Mouse (Mus musculus) lung, embryonic 15.5 days (tissue): ENCODE data around the gene Zfp128. TPM values are rescaled to one million over a fixed set of nuclear protein-coding genes. Genes with fewer than 3 reads are reported as not detected.
A peak's percentile ranks its signal among the peaks of the same experiment; 100 is the strongest.
"Not testable (repeated sequence)": the region's sequence is repeated elsewhere in the genome, so short reads cannot be mapped to it uniquely, and the experiment has no call there.

ENCODE experiments used
- ATAC-seq: fragments of 200-750 bp; cut with Nextera tagmentation; 2 replicates; pipeline ENCODE4 v1.8.0; 2017; ENCODE audit warnings: moderate number of reproducible peaks, borderline replicate concordance; ENCODE audit not compliant: low FRiP score, low TSS enrichment; ENCODE audit errors: extremely low read depth
- H3K27ac ChIP-seq: fragments of 300-500 bp; sonication (generic); 2 replicates; pipeline ENCODE4 v1.5.1; 2015; ENCODE audit warnings: moderate library complexity, mild to moderate bottlenecking, inconsistent platforms
- H3K27me3 ChIP-seq: fragments of 300-500 bp; sonication (generic); 2 replicates; pipeline ENCODE4 v1.6.1; 2015; ENCODE audit warnings: inconsistent platforms
- H3K36me3 ChIP-seq: fragments of 300-500 bp; sonication (generic); 2 replicates; pipeline ENCODE4 v1.6.1; 2015; ENCODE audit warnings: inconsistent platforms
- H3K4me1 ChIP-seq: fragments of 300-500 bp; sonication (generic); 2 replicates; pipeline ENCODE4 v1.6.1; 2015; ENCODE audit warnings: inconsistent platforms
- H3K4me2 ChIP-seq: fragments of 300-500 bp; sonication (generic); 2 replicates; pipeline ENCODE4 v1.6.1; 2015; ENCODE audit warnings: inconsistent platforms, mild to moderate bottlenecking, moderate library complexity
- H3K4me3 ChIP-seq: fragments of 300-500 bp; sonication (generic); 2 replicates; pipeline ENCODE4 v1.5.1; 2015; ENCODE audit warnings: mild to moderate bottlenecking, inconsistent platforms
- H3K9ac ChIP-seq: fragments of 300-500 bp; sonication (generic); 2 replicates; pipeline ENCODE4 v1.6.1; 2015; ENCODE audit warnings: inconsistent platforms
- H3K9me3 ChIP-seq: fragments of 300-500 bp; sonication (generic); 2 replicates; pipeline ENCODE4 v1.6.1; 2016; ENCODE audit warnings: inconsistent platforms
- WGBS: fragments of 180-500 bp; shearing (Covaris S2); methylation state at CpG from one replicate; pipeline ENCODE4 v1.1.7; 2015; 5-methylcytosine and 5-hydroxymethylcytosine counted together
- polyA plus RNA-seq: library from polyadenylated mRNA; unstranded; fragments of >200 nt; fragmentation: Nextera tagmentation; extraction: Ambion mirVana; gene quantifications from 2 replicates; pipeline ENCODE4 v1.2.1, GENCODE M21; 2015

The Zfp128 gene
- polyA plus RNA-seq, 1 experiment from 2014 or later: 5.2 TPM

DNA sequence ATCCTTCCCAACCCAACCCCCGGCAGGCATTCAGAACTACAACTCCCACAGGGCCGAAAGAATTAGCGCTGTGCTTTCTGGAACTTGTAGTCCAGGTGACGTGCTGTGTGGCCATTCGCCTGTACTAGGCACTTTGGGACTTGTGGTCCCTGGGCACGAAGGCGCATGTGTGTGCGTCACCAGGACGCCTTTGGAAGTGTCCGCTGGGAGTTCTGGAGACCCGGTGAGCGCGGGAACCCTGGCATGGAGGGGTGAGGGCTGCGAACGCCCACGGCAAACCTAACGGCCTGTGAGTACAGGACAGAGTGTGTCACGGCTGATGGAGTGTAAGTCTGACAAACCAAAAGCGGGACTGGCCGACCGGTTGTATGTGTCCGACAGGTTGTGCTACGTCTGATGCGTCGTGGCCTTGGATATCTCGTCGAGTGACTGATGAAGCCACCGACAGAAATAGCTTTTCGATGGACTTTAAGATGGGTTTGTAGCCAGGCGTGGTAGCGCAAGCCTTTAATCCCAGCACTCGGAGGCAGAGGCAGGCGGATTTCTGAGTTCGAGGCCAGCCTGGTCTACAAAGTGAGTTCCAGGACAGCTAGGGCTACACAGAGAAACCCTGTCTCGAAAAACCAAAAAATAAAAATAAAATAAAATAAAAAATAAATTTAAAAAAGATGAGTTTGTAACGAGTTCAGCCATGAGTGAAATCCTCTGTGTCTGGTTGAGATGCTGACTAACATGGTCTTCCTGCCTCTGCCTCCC is 16.9 kb downstream of the Zfp128 start, which contains the start of gene Zscan22:
TSS of gene Zscan22 (plus strand) at position 161 of the 756 bp plus-strand sequence.
- H3K4me1 ChIP-seq: peaks cover 9% of the 10 kb centered on the region
- no peaks in the 10 kb centered on the region for H3K36me3 ChIP-seq
- ATAC-seq: peak; percentile 99
- H3K27ac ChIP-seq: no peak within 1 kb of the TSS; the same call in 1 of the 2 replicates
- no peaks in the 10 kb centered on the region for H3K9me3 ChIP-seq
- peak within 1 kb of the TSS; percentile 72 for H3K4me3 ChIP-seq
- WGBS: 4% methylated on average over 36 of the region's 36 CpGs
- peak within 1 kb of the TSS; percentile 66 for H3K9ac ChIP-seq
- peak within 1 kb of the TSS; percentile 57 for H3K4me2 ChIP-seq
- no peaks in the 10 kb centered on the region for H3K27me3 ChIP-seq

DNA sequence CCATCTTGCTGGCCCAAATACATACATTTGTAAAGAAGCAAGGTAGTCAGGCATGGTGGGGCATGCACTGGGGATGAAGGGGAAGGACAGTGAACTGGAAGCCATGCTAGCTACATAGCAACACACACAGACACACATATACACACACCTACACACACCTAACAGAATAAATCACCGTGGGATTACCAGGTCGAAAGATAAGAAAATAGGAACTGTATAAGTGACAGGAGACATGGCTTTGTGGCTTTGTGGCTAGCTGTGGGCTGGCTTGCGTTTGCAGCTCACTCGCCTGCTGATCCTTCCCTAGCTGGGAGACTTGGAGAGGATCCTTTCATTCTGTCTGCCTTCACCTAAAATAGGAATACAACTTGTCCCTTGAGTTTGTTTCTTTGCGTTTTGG is 20.5 kb downstream of the Zfp128 start:
- no peak overlapping the region for H3K4me2 ChIP-seq
- no peak overlapping the region for H3K4me3 ChIP-seq
- H3K9ac ChIP-seq: no peak overlapping the region
- no peaks in the 10 kb centered on the region for H3K27me3 ChIP-seq
- ATAC-seq: no peak
- no peaks in the 10 kb centered on the region for H3K9me3 ChIP-seq
- peaks cover 9% of the 10 kb centered on the region for H3K4me1 ChIP-seq
- 93% methylated on average over 5 of the region's 5 CpGs for WGBS
- H3K36me3 ChIP-seq: peaks cover 26% of the 10 kb centered on the region
- H3K27ac ChIP-seq: no peak overlapping the region

DNA sequence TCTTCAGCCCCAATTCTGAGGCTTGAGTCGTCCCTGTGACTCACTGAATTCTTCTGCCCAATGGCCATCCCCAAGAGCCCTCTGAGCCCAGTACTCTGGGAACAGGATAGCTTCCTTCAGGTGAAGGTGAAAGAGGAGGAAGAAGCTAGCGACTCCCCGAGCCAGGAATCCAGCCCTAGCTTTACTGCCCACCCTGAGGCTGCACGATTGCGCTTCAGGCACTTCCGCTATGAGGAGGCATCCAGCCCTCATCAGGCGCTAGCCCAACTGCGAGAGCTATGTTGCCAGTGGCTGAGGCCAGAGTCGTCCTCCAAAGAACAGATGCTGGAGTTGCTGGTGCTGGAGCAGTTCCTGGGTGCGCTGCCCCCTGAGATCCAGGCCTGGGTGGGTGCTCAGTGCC is 22.6 kb downstream of the Zfp128 start:
- Histone ChIP-seq H3K9me3 (no peaks in the 10 kb centered on the region), H3K36me3 (peaks cover 47% of the 10 kb centered on the region), H3K27ac (no peak overlapping the region), H3K4me2 (no peak overlapping the region), H3K9ac (no peak overlapping the region), H3K4me1 (peaks cover 3% of the 10 kb centered on the region), H3K4me3 (no peak overlapping the region), H3K27me3 (no peaks in the 10 kb centered on the region)
- ATAC-seq: no peak
- WGBS: 55% methylated on average over 10 of the region's 10 CpGs

DNA sequence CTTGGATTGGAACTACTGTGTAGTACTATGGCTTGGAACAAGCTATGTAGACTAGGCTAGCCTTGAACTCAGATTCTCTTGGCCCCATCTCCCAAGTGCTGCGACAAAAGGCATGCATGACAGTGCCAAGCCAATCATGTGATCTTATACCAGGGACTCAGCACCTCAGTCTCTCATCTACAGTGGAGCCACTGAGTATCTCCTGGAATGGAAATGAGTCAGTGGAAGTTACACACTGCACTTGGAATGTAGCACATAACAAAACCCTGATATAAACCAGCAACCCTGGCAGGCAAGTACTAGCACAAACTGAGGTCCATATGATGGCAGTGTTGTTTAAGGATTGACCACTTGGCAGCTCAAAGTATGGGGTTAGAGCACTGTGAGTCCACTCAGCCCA is 24.2 kb downstream of the Zfp128 start:
- Histone ChIP-seq H3K36me3 (peaks cover 53% of the 10 kb centered on the region), H3K27me3 (no peaks in the 10 kb centered on the region), H3K4me3 (no peak overlapping the region), H3K27ac (no peak overlapping the region), H3K4me1 (peaks cover 9% of the 10 kb centered on the region; the same call in 1 of the 2 replicates), H3K9ac (no peak overlapping the region), H3K4me2 (no peak overlapping the region), H3K9me3 (no peaks in the 10 kb centered on the region)
- ATAC-seq: no peak
- 94% methylated on average over 1 of the region's 1 CpGs for WGBS

DNA sequence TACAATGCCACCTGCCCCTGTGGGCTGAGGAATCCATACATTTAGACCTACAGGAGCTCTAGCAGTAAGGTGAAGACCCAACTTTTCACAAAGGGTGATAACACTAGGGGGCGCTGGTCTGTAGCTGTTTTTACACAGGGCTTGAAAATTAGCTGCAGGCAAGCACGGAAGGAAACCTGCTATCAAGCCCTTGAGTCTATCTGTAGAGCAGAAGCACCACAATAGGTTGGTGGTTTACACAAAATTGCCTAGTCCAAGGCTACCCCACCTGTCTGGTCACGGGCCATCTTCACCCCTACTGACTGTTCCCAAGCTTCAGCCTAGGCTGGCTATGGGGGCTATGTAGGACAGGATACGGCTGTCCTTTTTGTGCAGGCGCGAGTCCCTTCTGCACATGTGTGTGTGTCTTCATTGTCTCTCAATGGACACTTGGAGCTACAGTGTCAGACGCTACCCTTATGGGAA is 28.6 kb downstream of the Zfp128 start:
- peak overlapping the region; percentile 61; the same call in 1 of the 2 replicates for H3K9ac ChIP-seq
- H3K27me3 ChIP-seq: no peaks in the 10 kb centered on the region
- peak overlapping the region; percentile 89 for H3K27ac ChIP-seq
- peak; percentile 65 for ATAC-seq
- WGBS: 49% methylated on average over 7 of the region's 7 CpGs
- no peaks in the 10 kb centered on the region for H3K9me3 ChIP-seq
- peaks cover 42% of the 10 kb centered on the region for H3K36me3 ChIP-seq
- peak overlapping the region; percentile 59 for H3K4me2 ChIP-seq
- peaks cover 10% of the 10 kb centered on the region; the same call in 1 of the 2 replicates for H3K4me1 ChIP-seq
- H3K4me3 ChIP-seq: peak overlapping the region; percentile 54

DNA sequence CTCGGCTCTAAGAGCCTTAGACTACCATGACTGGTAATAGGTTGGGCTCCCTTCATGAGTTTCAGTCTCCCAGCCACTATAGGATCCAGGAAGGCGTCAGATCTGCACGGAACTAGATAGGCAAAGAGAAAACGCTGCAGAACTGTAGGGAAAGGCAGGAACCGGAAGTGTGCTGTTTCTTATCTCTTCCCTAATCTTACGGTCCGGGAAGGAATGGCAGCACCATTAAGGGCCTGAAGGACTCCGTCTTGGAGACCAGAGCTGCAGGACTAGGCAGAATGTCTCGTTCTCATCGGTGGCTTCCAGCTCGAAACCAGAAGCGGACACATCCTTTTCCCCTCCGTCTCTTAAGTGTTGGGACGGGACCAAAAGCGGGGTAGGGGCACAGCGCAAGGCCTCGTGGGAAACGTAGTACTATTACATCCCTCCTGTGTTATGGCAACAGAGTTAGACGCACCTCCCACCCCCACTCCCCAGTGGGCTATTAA is 29.2 kb downstream of the Zfp128 start:
- Histone ChIP-seq H3K27me3 (no peaks in the 10 kb centered on the region), H3K36me3 (peaks cover 39% of the 10 kb centered on the region), H3K27ac (peak overlapping the region; percentile 89), H3K9ac (peak overlapping the region; percentile 61), H3K9me3 (no peaks in the 10 kb centered on the region), H3K4me3 (peak overlapping the region; percentile 54), H3K4me2 (peak overlapping the region; percentile 59), H3K4me1 (peaks cover 10% of the 10 kb centered on the region; the same call in 1 of the 2 replicates)
- ATAC-seq: peak; percentile 84
- WGBS: 4% methylated on average over 19 of the region's 19 CpGs

DNA sequence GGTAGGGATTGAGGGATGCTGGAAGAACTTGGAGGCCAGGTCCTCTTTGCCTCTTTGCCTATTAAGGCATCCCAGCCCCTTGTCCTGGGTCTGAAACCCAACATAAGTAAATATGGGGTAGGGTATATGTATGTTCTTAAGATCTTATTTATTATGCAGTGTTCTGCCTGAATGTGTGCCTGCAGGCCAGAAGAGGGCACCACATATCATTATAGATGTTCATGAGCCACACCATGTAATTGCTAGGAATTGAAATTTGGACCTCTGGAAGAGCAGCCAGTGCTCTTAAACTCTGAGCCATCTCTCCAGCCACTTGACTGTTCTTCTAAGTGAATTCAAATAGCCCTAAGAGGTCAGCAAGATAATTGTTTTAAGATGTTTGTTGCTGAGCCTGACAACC is 32.6 kb downstream of the Zfp128 start:
- no peak for ATAC-seq
- no peak overlapping the region for H3K4me2 ChIP-seq
- no peak overlapping the region for H3K9ac ChIP-seq
- H3K9me3 ChIP-seq: no peaks in the 10 kb centered on the region
- H3K4me1 ChIP-seq: peaks cover 10% of the 10 kb centered on the region; the same call in 1 of the 2 replicates
- H3K27me3 ChIP-seq: no peaks in the 10 kb centered on the region
- no peak overlapping the region for H3K4me3 ChIP-seq
- peaks cover 7% of the 10 kb centered on the region for H3K36me3 ChIP-seq
- H3K27ac ChIP-seq: no peak overlapping the region

DNA sequence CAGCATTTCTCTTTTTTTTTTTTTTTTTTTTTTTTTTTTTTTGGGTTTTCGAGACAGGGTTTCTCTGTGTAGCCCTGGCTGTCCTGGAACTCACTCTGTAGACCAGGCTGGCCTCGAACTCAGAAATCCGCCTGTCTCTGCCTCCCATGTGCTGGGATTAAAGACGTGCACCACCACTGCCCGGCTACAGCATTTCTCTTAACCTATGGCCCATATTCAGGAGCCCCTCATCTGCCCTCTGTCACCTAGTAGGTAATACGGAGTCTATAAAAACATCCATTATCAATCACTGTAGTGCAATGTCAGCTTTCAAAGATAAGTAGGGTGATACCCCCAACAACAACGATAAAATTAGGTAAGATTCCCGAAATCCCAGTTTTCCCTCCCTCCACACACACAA is 39.5 kb downstream of the Zfp128 start:
- Histone ChIP-seq H3K4me1 (peaks cover 17% of the 10 kb centered on the region), H3K36me3 (peaks cover 21% of the 10 kb centered on the region)
- ATAC-seq, H3K4me2 ChIP-seq, H3K27ac ChIP-seq, H3K9me3 ChIP-seq, H3K27me3 ChIP-seq, H3K4me3 ChIP-seq, H3K9ac ChIP-seq: not testable (repeated sequence)
- WGBS: 80% methylated on average over 7 of the region's 8 CpGs

DNA sequence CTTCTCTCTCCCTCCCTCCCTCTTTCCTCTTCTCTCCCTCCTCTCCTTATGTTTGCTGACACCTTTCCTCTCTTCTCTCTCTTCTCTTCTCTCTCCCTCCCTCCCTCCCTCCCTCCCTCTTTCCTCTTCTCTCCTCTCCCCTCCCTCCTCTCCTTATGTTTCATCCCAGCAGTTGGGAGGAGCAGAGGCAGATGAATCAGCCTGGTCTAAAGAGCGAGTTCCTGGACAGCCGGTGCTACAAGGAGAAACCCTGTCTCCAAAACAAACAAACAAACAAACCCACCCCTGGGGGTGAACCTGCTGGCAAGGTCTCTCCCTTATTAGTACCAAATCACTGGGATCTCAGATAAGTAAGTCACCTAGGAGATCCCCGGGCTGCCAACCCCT is 40.3 kb downstream of the Zfp128 start:
- Histone ChIP-seq H3K36me3 (peaks cover 30% of the 10 kb centered on the region), H3K27ac (peak overlapping the region; percentile 96), H3K27me3 (no peaks in the 10 kb centered on the region), H3K9ac (peak overlapping the region; percentile 85), H3K9me3 (no peaks in the 10 kb centered on the region), H3K4me1 (peaks cover 17% of the 10 kb centered on the region), H3K4me2 (peak overlapping the region; percentile 82), H3K4me3 (peak overlapping the region; percentile 71)
- peak; percentile 21; the same call in 1 of the 2 replicates for ATAC-seq
- 0% methylated on average over 3 of the region's 3 CpGs for WGBS

DNA sequence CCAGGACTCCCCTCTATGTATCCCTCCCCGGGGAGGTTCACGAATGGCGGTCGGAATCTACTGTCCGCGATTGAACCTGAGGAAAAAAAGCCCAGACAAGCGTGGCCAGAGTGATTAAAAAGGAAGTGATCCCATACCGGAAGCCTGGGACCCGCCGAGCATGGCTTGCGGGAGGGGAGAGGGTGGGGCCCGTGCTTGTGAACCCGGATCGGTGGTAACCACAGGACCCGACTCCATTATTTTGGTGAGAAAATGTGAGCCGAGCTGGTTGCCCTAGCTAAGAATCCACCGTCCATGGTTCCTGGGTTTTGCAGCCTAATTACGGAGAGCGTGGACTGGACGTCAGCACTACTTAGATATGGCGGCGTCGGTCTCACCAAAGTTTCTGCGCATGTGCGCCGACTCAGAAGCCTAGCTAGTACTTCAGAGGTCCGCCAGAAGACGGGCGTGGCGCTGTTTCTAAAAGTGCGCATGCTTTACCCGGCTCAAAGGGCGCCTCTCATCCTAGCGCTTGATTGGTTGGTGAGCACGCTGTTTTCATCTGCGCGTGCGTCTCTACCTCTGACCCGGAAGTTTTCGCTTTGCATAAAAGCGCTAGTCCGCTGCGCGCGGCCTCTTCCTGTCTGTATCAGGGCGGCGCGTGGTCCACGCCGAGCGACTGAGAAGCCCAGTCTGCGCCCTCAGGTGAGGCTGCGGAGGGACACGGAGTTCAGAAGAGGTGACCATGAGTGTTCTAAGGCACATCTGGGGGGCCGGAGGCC is 40.9 kb downstream of the Zfp128 start, which contains the start of gene Rps5:
TSS of gene Rps5 (plus strand) at position 586 of the 761 bp plus-strand sequence.
- peaks cover 20% of the 10 kb centered on the region for H3K4me1 ChIP-seq
- WGBS: under 1% methylated on average over 55 of the region's 55 CpGs
- H3K27ac ChIP-seq: peak within 1 kb of the TSS; percentile 96
- H3K4me2 ChIP-seq: peak within 1 kb of the TSS; percentile 82
- H3K36me3 ChIP-seq: peaks cover 35% of the 10 kb centered on the region
- H3K9ac ChIP-seq: peak within 1 kb of the TSS; percentile 85
- no peaks in the 10 kb centered on the region for H3K27me3 ChIP-seq
- H3K4me3 ChIP-seq: peak within 1 kb of the TSS; percentile 71
- peak; percentile 98 for ATAC-seq
- H3K9me3 ChIP-seq: no peaks in the 10 kb centered on the region

DNA sequence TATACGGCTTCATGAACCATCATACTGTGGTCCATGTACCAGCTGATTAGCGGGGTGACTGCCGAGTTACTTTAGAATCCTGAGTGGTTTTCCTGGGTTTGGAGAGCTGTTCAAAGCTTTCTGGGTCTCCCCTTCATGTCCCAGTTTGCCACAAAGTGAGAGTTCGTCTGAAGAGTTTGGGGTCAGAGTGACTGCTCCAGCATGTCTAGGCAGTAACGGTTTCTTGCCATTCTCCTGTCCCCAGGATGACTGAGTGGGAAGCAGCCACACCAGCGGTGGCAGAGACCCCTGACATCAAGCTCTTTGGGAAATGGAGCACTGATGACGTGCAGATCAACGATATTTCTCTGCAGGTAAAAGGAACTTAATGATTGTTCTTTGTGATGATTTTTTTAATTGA is 41.8 kb downstream of the Zfp128 start:
- H3K36me3 ChIP-seq: peaks cover 38% of the 10 kb centered on the region
- H3K4me3 ChIP-seq: peak overlapping the region; percentile 71
- no peak for ATAC-seq
- H3K9ac ChIP-seq: peak overlapping the region; percentile 75
- no peaks in the 10 kb centered on the region for H3K27me3 ChIP-seq
- H3K4me2 ChIP-seq: peak overlapping the region; percentile 80
- 2% methylated on average over 8 of the region's 8 CpGs for WGBS
- no peak overlapping the region for H3K27ac ChIP-seq
- H3K9me3 ChIP-seq: no peaks in the 10 kb centered on the region
- H3K4me1 ChIP-seq: peaks cover 29% of the 10 kb centered on the region
